Mouse (Mus musculus) testis, postnatal 14 days (tissue): ENCODE results near the gene Orm2.

Experiments
- DNase-seq: peaks from one replicate; pipeline ENCODE4 v3.0.0; 2021; ENCODE audit warnings: low spot score

Gene Orm2

GRCm38 (mm10) chr4:63405683-63406082, 43.4 kb downstream of the Orm2 start:
- no peak for DNase-seq

- no peak for DNase-seq
Measured at GRCm38 (mm10) chr4:63408247-63408646, 46.0 kb downstream of the Orm2 start.

GRCm38 (mm10) chr4:63408649-63409048, 46.4 kb downstream of the Orm2 start:
- DNase-seq: no peak

GRCm38 (mm10) chr4:63409317-63409907, 47.2 kb downstream of the Orm2 start:
- DNase-seq: no peak

GRCm38 (mm10) chr4:63409908-63410582, 47.8 kb downstream of the Orm2 start:
- DNase-seq: peak; percentile 62

GRCm38 (mm10) chr4:63410583-63410934, 48.3 kb downstream of the Orm2 start:
- DNase-seq: peak; percentile 93

- no peak for DNase-seq
Measured at GRCm38 (mm10) chr4:63411222-63411621, 49.0 kb downstream of the Orm2 start.

- no peak for DNase-seq
Measured at GRCm38 (mm10) chr4:63414951-63415350, 52.7 kb downstream of the Orm2 start.
